ENCODE assay signal across 10 mouse cellular contexts in the genomic region with DNA sequence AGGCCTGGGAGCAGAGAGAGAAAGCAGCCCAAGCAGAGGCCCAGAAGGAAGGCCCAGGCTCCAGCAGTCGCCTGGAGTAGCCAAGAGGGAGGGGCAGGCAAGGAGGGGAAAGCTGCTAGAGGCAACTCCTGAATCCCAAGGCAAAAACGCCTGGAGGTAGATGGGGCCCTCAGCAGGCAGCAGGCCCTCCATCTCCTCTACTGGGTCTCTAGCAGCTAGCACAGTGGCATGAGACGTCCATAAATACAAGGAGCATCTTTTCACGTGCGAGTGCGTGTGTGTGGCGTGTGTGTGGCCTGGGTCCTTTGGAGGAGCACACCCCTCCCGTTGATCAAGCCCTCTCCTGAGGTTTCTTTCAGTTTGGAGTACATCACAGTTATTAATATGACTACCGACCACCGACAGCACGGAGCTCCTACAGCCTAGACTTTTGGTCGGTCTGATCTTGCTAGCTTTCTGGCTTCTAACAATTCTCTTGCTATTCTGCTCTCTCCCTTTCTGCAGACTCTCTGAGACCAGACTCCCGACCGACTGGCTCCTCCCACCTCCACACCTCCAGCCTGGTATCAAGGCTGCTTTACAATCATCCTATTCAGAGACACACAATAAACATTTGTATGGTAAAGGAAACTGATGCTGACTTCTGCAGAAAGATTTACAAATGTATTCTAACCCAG. TPM values are rescaled to one million over a fixed set of nuclear protein-coding genes. Genes with fewer than 3 reads are reported as not detected.
DNase-seq lines count a peak whose midpoint lies in the region; ATAC-seq and TF ChIP-seq lines count a peak whose summit lies in the region.
"Had no signal": no experiment of that assay in that cellular context is flagged by ENCODE, and none has a peak within 500 bp of the region (broad histone marks: within the 10 kb centered on the region; RNA-seq: fewer than 3 reads in every experiment).

No protein-coding gene starts in this region.

- no peak for TF ChIP-seq CTCF in testis, adult 2 months (IDR thresholded peaks at IDR 0.05; ENCODE audit: control insufficient read depth, insufficient read depth, insufficient replicate concordance, low read depth, low read length)

- peak overlapping the region; percentile 71 for H3K4me2 ChIP-seq in limb, embryonic 12.5 days
- peak overlapping the region; percentile 35; the same call in 1 of the 2 replicates for H3K4me2 ChIP-seq in stomach, embryonic 15.5 days

- H3K27ac ChIP-seq in testis, adult 2 months (ENCODE audit: control insufficient read depth, insufficient read depth, low read depth, low read length) = peak overlapping the region; percentile 17; the same call in 1 of the 2 replicates
- peak overlapping the region; percentile 95 for H3K27ac ChIP-seq in limb, embryonic 12.5 days
- peak overlapping the region; percentile 87 for H3K27ac ChIP-seq in stomach, embryonic 15.5 days

- peak; percentile 48 to 51 for DNase-seq in cerebellum, postnatal 10 days
- DNase-seq in cerebellum, adult 11 months = no peak
- DNase-seq in testis, postnatal 10 days (ENCODE audit: low spot score) = no peak
- DNase-seq in left cerebral cortex, adult 8-10 months (ENCODE audit: low spot score in 2 of 2) = no peak
- no peak for DNase-seq in thymus, postnatal 25 days
- DNase-seq: cerebellum, adult 9-11 months; lung, adult 18-20 months had no signal

- peaks cover 5% of the 10 kb centered on the region for H3K4me1 ChIP-seq in testis, adult 2 months (ENCODE audit: control insufficient read depth, insufficient read depth, low read length)
- peaks cover 41% of the 10 kb centered on the region for H3K4me1 ChIP-seq in limb, embryonic 12.5 days (replicated peaks)
- peaks cover 25% of the 10 kb centered on the region for H3K4me1 ChIP-seq in stomach, embryonic 15.5 days

- WGBS in limb, embryonic 12.5 days = 5% methylated on average over 14 of the region's 14 CpGs
- WGBS in stomach, embryonic 15.5 days = 16% methylated on average over 14 of the region's 14 CpGs

- no peaks in the 10 kb centered on the region for H3K9me3 ChIP-seq in limb, embryonic 12.5 days
- H3K9me3 ChIP-seq in stomach, embryonic 15.5 days = no peaks in the 10 kb centered on the region

- H3K27me3 ChIP-seq in testis, adult 2 months (ENCODE audit: control insufficient read depth, insufficient read depth, low read length) = no peaks in the 10 kb centered on the region
- H3K27me3 ChIP-seq in limb, embryonic 12.5 days = no peaks in the 10 kb centered on the region
- H3K27me3 ChIP-seq in stomach, embryonic 15.5 days (replicated peaks) = no peaks in the 10 kb centered on the region

- H3K9ac ChIP-seq in limb, embryonic 12.5 days (replicated peaks) = peak overlapping the region; percentile 50
- H3K9ac ChIP-seq in stomach, embryonic 15.5 days = no peak overlapping the region

- no peaks in the 10 kb centered on the region; the same call in 1 of the 2 replicates for H3K36me3 ChIP-seq in testis, adult 2 months (ENCODE audit: control insufficient read depth, insufficient read depth, low read length)
- H3K36me3 ChIP-seq in limb, embryonic 12.5 days = no peaks in the 10 kb centered on the region
- no peaks in the 10 kb centered on the region for H3K36me3 ChIP-seq in stomach, embryonic 15.5 days

- TF ChIP-seq POLR2A in testis, adult 2 months (IDR thresholded peaks at IDR 0.05; ENCODE audit: control insufficient read depth, low read depth, low read length) = no peak

- ATAC-seq in limb, embryonic 12.5 days (ENCODE audit: insufficient number of reproducible peaks, insufficient read depth, low FRiP score, low TSS enrichment, low read depth) = peak; percentile 39; the same call in 1 of the 2 replicates
- ATAC-seq in stomach, embryonic 15.5 days (ENCODE audit: insufficient read depth, low FRiP score, low read depth) = no peak

- H3K4me3 ChIP-seq in testis, adult 2 months (ENCODE audit: control insufficient read depth, low read depth, low read length) = no peak overlapping the region
- peak overlapping the region; percentile 3; the same call in 1 of the 2 replicates for H3K4me3 ChIP-seq in limb, embryonic 12.5 days (replicated peaks)
- no peak overlapping the region for H3K4me3 ChIP-seq in stomach, embryonic 15.5 days (replicated peaks)

RNA-seq across cellular contexts. Expression of a gene that starts 9.9 kb away (rescaled TPM):
- 43.9 and 45.5 TPM in 2 replicates for polyA plus RNA-seq in testis, adult 2 months (2012; rRNA removed)
- polyA plus RNA-seq in limb, embryonic 12.5 days (2016; fragmentation: Nextera tagmentation; extraction: Ambion mirVana) = 444 and 480 TPM in 2 replicates
- polyA plus RNA-seq in stomach, embryonic 15.5 days (2015; fragmentation: Nextera tagmentation; extraction: Ambion mirVana) = 233 and 262 TPM in 2 replicates
- 10 to 100 TPM; 55.2 to 70.1 (median 64.6) TPM for total RNA-seq in left cerebral cortex, adult 8-10 months (2022)

RNA-seq across cellular contexts. Expression of a gene that starts 16.3 kb away (rescaled TPM):
- 559 and 571 TPM in 2 replicates for polyA plus RNA-seq in testis, adult 2 months (2012; rRNA removed)
- 1,818 and 1,898 TPM in 2 replicates for polyA plus RNA-seq in limb, embryonic 12.5 days (2016; fragmentation: Nextera tagmentation; extraction: Ambion mirVana)
- 1,324 and 1,567 TPM in 2 replicates for polyA plus RNA-seq in stomach, embryonic 15.5 days (2015; fragmentation: Nextera tagmentation; extraction: Ambion mirVana)
- 100 to 1,000 TPM; 550 to 617 (median 573) TPM for total RNA-seq in left cerebral cortex, adult 8-10 months (2022)

RNA-seq across cellular contexts. Expression of a gene that starts 23.9 kb away (rescaled TPM):
- polyA plus RNA-seq in testis, adult 2 months (2012; rRNA removed) = 11.6 and 16.0 TPM in 2 replicates
- polyA plus RNA-seq in limb, embryonic 12.5 days (2016; fragmentation: Nextera tagmentation; extraction: Ambion mirVana) = 27.3 and 30.6 TPM in 2 replicates
- 23.0 and 26.6 TPM in 2 replicates for polyA plus RNA-seq in stomach, embryonic 15.5 days (2015; fragmentation: Nextera tagmentation; extraction: Ambion mirVana)
- 10 to 100 TPM; 19.2 to 21.4 (median 20.2) TPM for total RNA-seq in left cerebral cortex, adult 8-10 months (2022)

RNA-seq across cellular contexts. Expression of a gene that starts 23.9 kb away (rescaled TPM):
- polyA plus RNA-seq in testis, adult 2 months (2012; rRNA removed) = 7.6 and 8.0 TPM in 2 replicates
- polyA plus RNA-seq in limb, embryonic 12.5 days (2016; fragmentation: Nextera tagmentation; extraction: Ambion mirVana) = 65.4 and 67.0 TPM in 2 replicates
- polyA plus RNA-seq in stomach, embryonic 15.5 days (2015; fragmentation: Nextera tagmentation; extraction: Ambion mirVana) = 52.0 and 58.1 TPM in 2 replicates
- total RNA-seq in left cerebral cortex, adult 8-10 months (2022) = 10 to 100 TPM; 20.7 to 24.6 (median 22.5) TPM

RNA-seq across cellular contexts. Expression of a gene that starts 31.7 kb away (rescaled TPM):
- 619 and 765 TPM in 2 replicates for polyA plus RNA-seq in testis, adult 2 months (2012; rRNA removed)
- 668 and 680 TPM in 2 replicates for polyA plus RNA-seq in limb, embryonic 12.5 days (2016; fragmentation: Nextera tagmentation; extraction: Ambion mirVana)
- polyA plus RNA-seq in stomach, embryonic 15.5 days (2015; fragmentation: Nextera tagmentation; extraction: Ambion mirVana) = 1,002 and 1,095 TPM in 2 replicates
- 100 to 1,000 TPM; 686 to 806 (median 740) TPM for total RNA-seq in left cerebral cortex, adult 8-10 months (2022)

Comparison
In these comparisons a context has a peak if more than half of its experiments do, and no peak if none do; other contexts are left out.
1. DNase-seq: peak in cerebellum, postnatal 10 days (2 of 2); none in cerebellum, adult 11 months (single experiment), testis, postnatal 10 days (single experiment), left cerebral cortex, adult 8-10 months (0 of 2) and thymus, postnatal 25 days (single experiment).
2. H3K27ac ChIP-seq: peak in every context shown above with its lines; median percentile 95 in limb, embryonic 12.5 days; 87 in stomach, embryonic 15.5 days; 17 in testis, adult 2 months.